Mouse (Mus musculus): ENCODE results near the gene Slit1. TPM values are rescaled to one million over a fixed set of nuclear protein-coding genes. Genes with fewer than 3 reads are reported as not detected.
A peak's percentile ranks its signal among the peaks of the same experiment; 100 is the strongest.

The Slit1 gene
- polyA plus RNA-seq, 1 experiment from 2014 or later = 15.3 TPM

DNA sequence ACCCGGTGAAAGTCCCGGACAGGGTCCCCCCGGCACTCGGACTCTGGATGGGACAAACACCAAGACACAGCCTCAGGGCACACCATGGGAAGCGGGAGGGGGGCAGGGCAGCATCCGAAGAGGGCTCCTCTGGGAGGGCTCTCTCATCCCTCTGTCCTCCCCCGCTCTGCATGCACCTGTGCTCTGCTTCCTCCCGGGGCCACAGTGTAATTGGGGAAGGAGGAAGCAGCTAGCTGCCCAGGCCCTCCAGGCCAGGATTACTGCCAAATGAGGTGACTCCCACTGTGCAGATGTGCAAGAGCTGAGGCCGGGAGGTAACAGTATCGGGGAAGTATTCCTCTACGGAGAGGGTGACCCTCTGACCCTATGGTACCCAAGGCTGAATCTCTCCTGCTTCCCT lies 142.8 kb downstream of the Slit1 start:
- H3K4me3 ChIP-seq (ENCODE audit: low read depth, low read length) = no peak overlapping the region
- no peaks in the 10 kb centered on the region for H3K36me3 ChIP-seq (ENCODE audit: control insufficient read depth, insufficient read depth, low read length)
- no peak overlapping the region for H3K27ac ChIP-seq (ENCODE audit: low read depth, low read length)
- 46% methylated on average over 11 of the region's 11 CpGs for WGBS
- no peaks in the 10 kb centered on the region for H3K27me3 ChIP-seq (ENCODE audit: control insufficient read depth, insufficient read depth, low read length)
- ATAC-seq (ENCODE audit: insufficient read depth, low FRiP score, low TSS enrichment) = no peak
- no peaks in the 10 kb centered on the region for H3K4me1 ChIP-seq (ENCODE audit: control insufficient read depth, insufficient read depth, low read length)
- no peak for DNase-seq (ENCODE audit: low spot score)
- H3K9ac ChIP-seq (ENCODE audit: low read length) = no peak overlapping the region
- H3K4me2 ChIP-seq (ENCODE audit: low read depth) = no peak overlapping the region
- no peaks in the 10 kb centered on the region for H3K9me3 ChIP-seq (ENCODE audit: control insufficient read depth, low read length)

DNA sequence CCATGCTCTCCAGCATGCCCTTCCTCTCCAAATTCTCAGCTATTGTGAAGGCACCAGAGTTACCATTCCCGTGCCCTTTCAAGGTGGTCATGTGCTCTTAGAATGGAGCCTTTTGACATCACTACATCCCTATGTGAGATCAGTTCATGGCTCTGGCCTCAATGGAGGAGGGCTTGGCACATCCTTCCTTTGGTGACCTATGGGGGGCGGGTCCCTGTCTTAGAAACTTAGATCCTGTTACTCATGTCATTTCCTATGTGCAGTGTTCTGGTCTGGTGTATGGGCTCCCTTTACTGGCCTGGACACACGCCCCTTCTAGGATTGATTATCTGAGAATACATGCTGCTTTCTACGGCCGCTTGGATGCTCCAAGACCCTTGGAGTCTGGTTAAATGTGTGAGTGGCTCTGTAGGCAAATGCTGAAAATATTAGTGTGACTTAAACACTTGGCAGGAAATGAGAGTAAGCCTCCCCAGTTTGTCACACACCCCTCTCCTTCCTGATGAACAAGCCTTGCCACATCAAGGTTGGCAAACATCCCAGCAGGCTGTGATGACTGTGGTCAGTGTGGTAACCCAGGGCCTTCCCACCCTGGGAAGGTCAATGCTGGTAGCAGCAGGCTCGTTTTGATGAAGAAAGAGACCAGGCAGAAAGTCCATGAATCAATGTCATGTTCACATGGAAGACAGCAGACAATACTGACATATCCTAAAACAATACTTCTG lies 146.1 kb downstream of the Slit1 start:
- Histone ChIP-seq H3K36me3 (ENCODE audit: control insufficient read depth, insufficient read depth, low read length) (no peaks in the 10 kb centered on the region), H3K4me1 (ENCODE audit: control insufficient read depth, insufficient read depth, low read length) (no peaks in the 10 kb centered on the region), H3K27ac (ENCODE audit: low read depth, low read length) (no peak overlapping the region), H3K27me3 (ENCODE audit: control insufficient read depth, insufficient read depth, low read length) (no peaks in the 10 kb centered on the region), H3K9ac (ENCODE audit: low read length) (no peak overlapping the region), H3K4me2 (ENCODE audit: low read depth) (no peak overlapping the region), H3K4me3 (ENCODE audit: low read depth, low read length) (no peak overlapping the region), H3K9me3 (ENCODE audit: control insufficient read depth, low read length) (no peaks in the 10 kb centered on the region)
- DNase-seq (ENCODE audit: low spot score) (no peak), ATAC-seq (ENCODE audit: insufficient read depth, low FRiP score, low TSS enrichment) (no peak)
- 81% methylated on average over 6 of the region's 6 CpGs for WGBS

DNA sequence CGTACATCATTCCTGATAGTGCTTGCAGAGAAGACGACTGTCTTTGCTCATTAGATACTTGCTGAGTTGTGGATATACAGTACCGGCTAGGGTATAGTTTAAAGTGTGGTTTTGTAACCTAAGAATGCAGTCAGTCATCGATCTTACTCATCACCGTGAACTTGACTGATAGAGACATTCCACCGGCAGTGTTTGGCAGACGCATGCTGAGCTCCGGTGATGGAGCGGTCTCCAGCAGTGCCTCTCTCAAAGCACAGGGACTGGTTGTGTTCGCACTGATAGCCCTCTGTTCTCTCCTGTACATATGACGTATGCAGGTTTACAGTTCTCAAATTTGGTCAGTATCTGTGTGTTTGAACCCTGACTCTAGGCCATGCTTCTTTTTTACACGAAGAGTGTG lies 151.7 kb downstream of the Slit1 start:
- Histone ChIP-seq H3K36me3 (ENCODE audit: control insufficient read depth, insufficient read depth, low read length) (no peaks in the 10 kb centered on the region), H3K27me3 (ENCODE audit: control insufficient read depth, insufficient read depth, low read length) (no peaks in the 10 kb centered on the region), H3K9me3 (ENCODE audit: control insufficient read depth, low read length) (no peaks in the 10 kb centered on the region), H3K9ac (ENCODE audit: low read length) (no peak overlapping the region), H3K4me1 (ENCODE audit: control insufficient read depth, insufficient read depth, low read length) (no peaks in the 10 kb centered on the region), H3K4me2 (ENCODE audit: low read depth) (no peak overlapping the region), H3K27ac (ENCODE audit: low read depth, low read length) (no peak overlapping the region), H3K4me3 (ENCODE audit: low read depth, low read length) (no peak overlapping the region)
- ATAC-seq (ENCODE audit: insufficient read depth, low FRiP score, low TSS enrichment) = no peak
- DNase-seq (ENCODE audit: low spot score) = no peak
- WGBS = 70% methylated on average over 12 of the region's 12 CpGs

DNA sequence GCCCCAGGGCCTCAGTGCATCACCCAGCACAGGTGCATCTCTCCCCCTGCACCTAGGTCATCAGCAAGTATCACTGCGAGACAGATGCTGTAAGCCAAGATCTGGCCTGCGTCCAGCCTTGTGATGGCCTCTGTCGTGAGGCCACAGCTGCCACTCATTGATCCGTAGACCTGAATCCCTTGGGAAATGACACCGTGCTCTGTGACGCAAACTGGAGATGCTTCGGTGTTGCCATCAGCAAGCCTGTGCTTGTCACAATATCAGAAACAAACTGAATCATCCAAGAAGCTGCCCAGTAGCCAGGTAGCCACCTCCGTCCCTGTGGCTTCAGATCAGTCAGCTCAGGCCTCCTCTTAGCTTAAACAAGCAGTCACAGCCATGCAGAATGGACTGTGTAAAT lies 153.8 kb downstream of the Slit1 start:
- H3K27me3 ChIP-seq (ENCODE audit: control insufficient read depth, insufficient read depth, low read length) = no peaks in the 10 kb centered on the region
- no peak overlapping the region for H3K4me2 ChIP-seq (ENCODE audit: low read depth)
- DNase-seq (ENCODE audit: low spot score) (peak; percentile 16), ATAC-seq (ENCODE audit: insufficient read depth, low FRiP score, low TSS enrichment) (no peak)
- no peaks in the 10 kb centered on the region for H3K4me1 ChIP-seq (ENCODE audit: control insufficient read depth, insufficient read depth, low read length)
- no peak overlapping the region for H3K27ac ChIP-seq (ENCODE audit: low read depth, low read length)
- WGBS = 83% methylated on average over 8 of the region's 8 CpGs
- no peaks in the 10 kb centered on the region for H3K9me3 ChIP-seq (ENCODE audit: control insufficient read depth, low read length)
- no peak overlapping the region for H3K9ac ChIP-seq (ENCODE audit: low read length)
- H3K4me3 ChIP-seq (ENCODE audit: low read depth, low read length) = no peak overlapping the region
- H3K36me3 ChIP-seq (ENCODE audit: control insufficient read depth, insufficient read depth, low read length) = no peaks in the 10 kb centered on the region

DNA sequence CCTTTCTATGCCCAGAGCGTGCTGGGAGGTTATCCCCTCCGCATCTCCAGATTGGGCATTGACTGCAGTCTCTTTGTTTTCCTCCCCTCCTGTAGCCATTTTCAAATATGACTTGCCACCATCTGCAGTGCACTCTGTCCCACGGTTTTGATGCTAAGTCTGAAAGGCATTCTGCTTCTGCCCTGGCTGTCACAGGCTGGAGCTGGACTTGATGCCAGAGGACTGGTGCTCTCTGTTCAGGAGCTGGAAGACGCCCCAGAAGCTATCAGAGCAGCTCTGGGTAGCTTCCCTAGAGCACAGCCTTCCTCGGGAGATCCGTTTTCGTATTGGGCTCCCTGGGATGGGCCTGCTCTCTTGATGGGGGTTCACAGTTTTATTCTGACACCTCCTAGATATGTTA lies 154.4 kb downstream of the Slit1 start:
- no peak for ATAC-seq (ENCODE audit: insufficient read depth, low FRiP score, low TSS enrichment)
- no peaks in the 10 kb centered on the region for H3K36me3 ChIP-seq (ENCODE audit: control insufficient read depth, insufficient read depth, low read length)
- no peak overlapping the region for H3K4me3 ChIP-seq (ENCODE audit: low read depth, low read length)
- DNase-seq (ENCODE audit: low spot score) = peak; percentile 5
- no peaks in the 10 kb centered on the region for H3K27me3 ChIP-seq (ENCODE audit: control insufficient read depth, insufficient read depth, low read length)
- no peak overlapping the region for H3K4me2 ChIP-seq (ENCODE audit: low read depth)
- no peaks in the 10 kb centered on the region for H3K4me1 ChIP-seq (ENCODE audit: control insufficient read depth, insufficient read depth, low read length)
- WGBS = 85% methylated on average over 7 of the region's 7 CpGs
- no peak overlapping the region for H3K27ac ChIP-seq (ENCODE audit: low read depth, low read length)
- no peak overlapping the region for H3K9ac ChIP-seq (ENCODE audit: low read length)
- no peaks in the 10 kb centered on the region for H3K9me3 ChIP-seq (ENCODE audit: control insufficient read depth, low read length)

DNA sequence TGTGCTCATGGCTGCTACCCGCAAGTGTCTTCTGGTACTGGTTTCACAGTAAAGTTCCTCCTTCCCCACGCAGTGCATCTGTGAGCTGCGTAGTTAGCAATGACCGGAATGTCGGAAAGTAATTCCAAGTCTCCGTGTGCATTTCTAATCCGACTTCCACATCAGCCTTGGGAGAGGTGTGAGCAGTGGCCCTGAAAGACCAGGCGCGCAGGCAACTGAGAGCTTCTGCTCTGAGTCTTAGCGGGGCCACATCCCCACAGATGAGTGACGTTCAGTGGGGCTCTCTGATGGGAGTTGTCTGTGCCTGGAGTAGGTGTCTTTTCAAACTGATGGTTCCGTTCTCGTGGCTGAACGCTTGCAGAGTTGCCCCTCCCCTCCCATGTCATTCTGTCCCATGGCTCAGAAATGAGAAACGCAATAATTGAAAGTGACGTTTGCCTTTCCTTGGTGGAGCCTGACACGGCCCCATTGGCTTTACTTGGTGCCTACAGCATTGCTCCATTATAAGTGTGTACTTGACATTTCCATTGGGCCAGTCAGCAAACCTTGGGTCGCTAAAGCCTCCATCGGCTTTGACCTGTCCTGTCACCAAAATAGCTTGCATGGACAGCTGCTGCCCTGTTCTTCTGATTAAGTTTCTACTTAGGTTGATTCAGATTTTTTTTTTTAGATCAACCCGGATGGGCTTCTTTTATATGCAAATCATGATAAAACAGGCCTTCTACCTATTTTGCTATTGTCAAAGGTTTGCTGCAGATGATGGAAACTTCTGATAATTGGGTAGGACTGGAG lies 155.8 kb downstream of the Slit1 start:
- no peak overlapping the region for H3K4me3 ChIP-seq (ENCODE audit: low read depth, low read length)
- no peak overlapping the region for H3K4me2 ChIP-seq (ENCODE audit: low read depth)
- peaks cover 4% of the 10 kb centered on the region for H3K36me3 ChIP-seq (ENCODE audit: control insufficient read depth, insufficient read depth, low read length)
- H3K4me1 ChIP-seq (ENCODE audit: control insufficient read depth, insufficient read depth, low read length) = no peaks in the 10 kb centered on the region
- no peak overlapping the region for H3K9ac ChIP-seq (ENCODE audit: low read length)
- ATAC-seq (ENCODE audit: insufficient read depth, low FRiP score, low TSS enrichment) = no peak
- DNase-seq (ENCODE audit: low spot score) = no peak
- no peaks in the 10 kb centered on the region for H3K9me3 ChIP-seq (ENCODE audit: control insufficient read depth, low read length)
- WGBS = 90% methylated on average over 20 of the region's 20 CpGs
- H3K27me3 ChIP-seq (ENCODE audit: control insufficient read depth, insufficient read depth, low read length) = no peaks in the 10 kb centered on the region
- no peak overlapping the region for H3K27ac ChIP-seq (ENCODE audit: low read depth, low read length)

DNA sequence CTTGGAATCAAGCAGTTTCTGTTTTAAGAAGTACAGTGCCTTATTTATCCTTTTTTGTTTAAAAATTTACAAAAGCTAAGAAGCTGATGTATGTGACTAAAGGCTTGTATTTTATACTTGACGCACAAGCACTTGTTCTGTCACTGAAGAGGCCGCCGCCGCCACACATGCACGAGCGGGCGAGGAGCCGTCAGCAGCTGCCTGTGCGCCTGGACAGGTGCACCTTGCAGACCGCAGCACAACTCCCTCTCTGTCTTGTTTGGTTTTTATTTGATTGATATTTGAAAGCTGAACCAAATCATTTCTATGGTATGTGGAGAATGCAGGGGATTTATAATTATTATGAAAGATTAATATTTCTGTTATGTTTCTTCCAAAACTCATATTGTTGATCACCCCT lies 156.7 kb downstream of the Slit1 start:
- Histone ChIP-seq H3K9ac (ENCODE audit: low read length) (no peak overlapping the region), H3K36me3 (ENCODE audit: control insufficient read depth, insufficient read depth, low read length) (peaks cover 4% of the 10 kb centered on the region), H3K4me3 (ENCODE audit: low read depth, low read length) (no peak overlapping the region), H3K4me1 (ENCODE audit: control insufficient read depth, insufficient read depth, low read length) (no peaks in the 10 kb centered on the region), H3K27ac (ENCODE audit: low read depth, low read length) (no peak overlapping the region), H3K27me3 (ENCODE audit: control insufficient read depth, insufficient read depth, low read length) (no peaks in the 10 kb centered on the region), H3K4me2 (ENCODE audit: low read depth) (no peak overlapping the region), H3K9me3 (ENCODE audit: control insufficient read depth, low read length) (no peaks in the 10 kb centered on the region)
- DNase-seq (ENCODE audit: low spot score) = no peak
- WGBS = 93% methylated on average over 10 of the region's 10 CpGs
- ATAC-seq (ENCODE audit: insufficient read depth, low FRiP score, low TSS enrichment) = no peak

DNA sequence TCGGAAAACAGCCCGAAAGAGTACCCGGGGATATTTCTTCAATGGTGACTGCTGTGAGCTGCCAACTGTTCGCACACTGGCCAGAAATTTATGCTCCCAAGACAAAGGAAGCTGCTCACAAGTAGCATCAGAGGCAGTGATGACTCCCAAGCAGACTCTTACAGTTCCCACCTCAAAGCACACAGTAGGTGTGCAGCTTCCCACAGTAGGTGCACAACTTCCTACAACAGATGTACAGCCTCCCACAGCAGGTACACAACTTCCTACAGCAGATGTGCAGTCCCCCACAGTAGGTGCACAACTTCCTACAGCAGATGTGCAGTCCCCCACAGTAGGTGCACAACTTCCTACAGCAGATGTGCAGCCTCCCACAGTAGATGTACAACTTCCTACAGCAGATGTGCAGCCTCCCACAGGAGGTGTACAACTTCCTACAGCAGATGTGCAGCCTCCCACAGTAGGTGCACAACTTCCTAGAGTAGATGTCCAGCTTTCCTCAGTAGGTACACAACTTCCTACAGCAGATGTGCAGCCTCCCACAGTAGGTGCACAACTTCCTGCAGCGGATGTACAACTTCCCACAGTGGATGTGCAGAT lies 160.4 kb downstream of the Slit1 start:
- Histone ChIP-seq H3K27ac (ENCODE audit: low read depth, low read length) (no peak overlapping the region), H3K4me2 (ENCODE audit: low read depth) (no peak overlapping the region), H3K4me3 (ENCODE audit: low read depth, low read length) (no peak overlapping the region), H3K9me3 (ENCODE audit: control insufficient read depth, low read length) (no peaks in the 10 kb centered on the region), H3K9ac (ENCODE audit: low read length) (no peak overlapping the region), H3K36me3 (ENCODE audit: control insufficient read depth, insufficient read depth, low read length) (peaks cover 4% of the 10 kb centered on the region), H3K27me3 (ENCODE audit: control insufficient read depth, insufficient read depth, low read length) (no peaks in the 10 kb centered on the region), H3K4me1 (ENCODE audit: control insufficient read depth, insufficient read depth, low read length) (no peaks in the 10 kb centered on the region)
- DNase-seq (ENCODE audit: low spot score) (no peak), ATAC-seq (ENCODE audit: insufficient read depth, low FRiP score, low TSS enrichment) (no peak)
- WGBS = 92% methylated on average over 5 of the region's 5 CpGs
